Mouse (Mus musculus) right cerebral cortex, postnatal 36 days (tissue): ENCODE data around the gene Ctcf.
"Not testable (repeated sequence)": the region's sequence is repeated elsewhere in the genome, so short reads cannot be mapped to it uniquely, and the experiment has no call there.

Experiments used
- DNase-seq, 2 experiments: peaks; one replicate each; pipeline ENCODE4 v3.0.0; 2022; ENCODE audit warnings: low spot score in 2 of 2, mixed read lengths in 1 of 2

Ctcf gene

GRCm38 (mm10) chr8:105636018-105636962 is at the start of gene Ctcf:
Gene Ctcf (plus strand): TSS chr8:105636568.
- DNase-seq, result peak; percentile 84 to 90

- no peak for DNase-seq
These were observed 43.9 kb upstream of the Ctcf start for GRCm38 (mm10) chr8:105592431-105592830.

GRCm38 (mm10) chr8:105593859-105594258 is 42.5 kb upstream of the Ctcf start:
- no peak for DNase-seq

- no peak for DNase-seq
These were observed 41.7 kb upstream of the Ctcf start for GRCm38 (mm10) chr8:105594451-105595242.

- no peak for DNase-seq
These were observed 39.9 kb upstream of the Ctcf start for GRCm38 (mm10) chr8:105596362-105597034.

- no peak for DNase-seq
These were observed 37.6 kb upstream of the Ctcf start for GRCm38 (mm10) chr8:105598777-105599176.

- DNase-seq, result no peak
These were observed 35.1 kb upstream of the Ctcf start for GRCm38 (mm10) chr8:105601301-105601700.

GRCm38 (mm10) chr8:105602540-105602939 is 33.8 kb upstream of the Ctcf start:
- DNase-seq, result not testable (repeated sequence)

- DNase-seq, result peak in 1 of 2 experiments; percentile 62
These were observed 31.5 kb upstream of the Ctcf start, which contains the start of gene Ripor1 for GRCm38 (mm10) chr8:105604804-105605381. Gene Ripor1 (plus strand): TSS chr8:105605255.

- DNase-seq, result no peak
These were observed 30.7 kb upstream of the Ctcf start for GRCm38 (mm10) chr8:105605491-105606188.

GRCm38 (mm10) chr8:105606189-105607023 is 30.0 kb upstream of the Ctcf start:
- DNase-seq, result peak; percentile 81 to 84

GRCm38 (mm10) chr8:105607062-105607461 is 29.3 kb upstream of the Ctcf start:
- DNase-seq, result no peak

GRCm38 (mm10) chr8:105607684-105608083 is 28.7 kb upstream of the Ctcf start:
- DNase-seq, result no peak

- no peak for DNase-seq
These were observed 27.0 kb upstream of the Ctcf start for GRCm38 (mm10) chr8:105609355-105609754.

GRCm38 (mm10) chr8:105609771-105610170 is 26.6 kb upstream of the Ctcf start:
- DNase-seq, result no peak

- DNase-seq, result no peak
These were observed 24.5 kb upstream of the Ctcf start for GRCm38 (mm10) chr8:105611836-105612235.

GRCm38 (mm10) chr8:105613037-105613436 is 23.3 kb upstream of the Ctcf start:
- DNase-seq, result no peak

GRCm38 (mm10) chr8:105613830-105614511 is 22.4 kb upstream of the Ctcf start:
- DNase-seq, result no peak

GRCm38 (mm10) chr8:105615942-105616341 is 20.4 kb upstream of the Ctcf start:
- no peak for DNase-seq
